Mouse (Mus musculus) midbrain, embryonic 12.5 days (tissue): ENCODE measurements around the gene Gm10134. TPM values are rescaled to one million over a fixed set of nuclear protein-coding genes. Genes with fewer than 3 reads are reported as not detected.
"Not testable (repeated sequence)": the region's sequence is repeated elsewhere in the genome, so short reads cannot be mapped to it uniquely, and the experiment has no call there.

ENCODE experiments used
- ATAC-seq: fragments of 200-750 bp; cut with Nextera tagmentation; 2 replicates; pipeline ENCODE4 v1.8.0; 2017; ENCODE audit warnings: low read depth, moderate TSS enrichment, moderate library complexity; ENCODE audit not compliant: low FRiP score
- H3K27ac ChIP-seq: fragments of 300-500 bp; sonication (generic); replicated peaks from 2 replicates; pipeline ENCODE4 v1.5.1; 2016; ENCODE audit warnings: mild to moderate bottlenecking
- H3K27me3 ChIP-seq: fragments of 300-500 bp; sonication (generic); 2 replicates; pipeline ENCODE4 v1.6.1; 2016; ENCODE audit warnings: mild to moderate bottlenecking
- H3K36me3 ChIP-seq: fragments of 300-500 bp; sonication (generic); 2 replicates; pipeline ENCODE4 v1.6.1; 2016
- H3K4me1 ChIP-seq: fragments of 300-500 bp; sonication (generic); 2 replicates; pipeline ENCODE4 v1.6.1; 2016
- H3K4me2 ChIP-seq: fragments of 300-500 bp; sonication (generic); replicated peaks from 2 replicates; pipeline ENCODE4 v1.6.1; 2016; ENCODE audit warnings: mild to moderate bottlenecking, moderate library complexity
- H3K4me3 ChIP-seq: fragments of 300-500 bp; sonication (generic); 2 replicates; pipeline ENCODE4 v1.5.1; 2016; ENCODE audit warnings: mild to moderate bottlenecking
- H3K9ac ChIP-seq: fragments of 300-500 bp; sonication (generic); replicated peaks from 2 replicates; pipeline ENCODE4 v1.6.1; 2016; ENCODE audit warnings: mild to moderate bottlenecking, moderate library complexity
- H3K9me3 ChIP-seq: fragments of 300-500 bp; sonication (generic); 2 replicates; pipeline ENCODE4 v1.6.1; 2016; ENCODE audit warnings: mild to moderate bottlenecking
- WGBS: fragments of 180-500 bp; shearing (Covaris S2); methylation state at CpG from one replicate; pipeline ENCODE4 v1.1.7; 2016; 5-methylcytosine and 5-hydroxymethylcytosine counted together
- polyA plus RNA-seq: library from polyadenylated mRNA; unstranded; fragments of >200 nt; fragmentation: Nextera tagmentation; extraction: Ambion mirVana; gene quantifications from 2 replicates; pipeline ENCODE4 v1.2.1, GENCODE M21; 2016

The Gm10134 gene
- polyA plus RNA-seq, 1 experiment from 2014 or later = 1.5 TPM

GRCm38 (mm10) chr2:28511600-28511999, 5.7 kb downstream of the Gm10134 start:
- H3K36me3 ChIP-seq, H3K27ac ChIP-seq, H3K4me3 ChIP-seq, H3K27me3 ChIP-seq, H3K4me2 ChIP-seq, H3K9ac ChIP-seq, H3K9me3 ChIP-seq, ATAC-seq: not testable (repeated sequence)
- peaks cover 28% of the 10 kb centered on the region for H3K4me1 ChIP-seq
- 55% methylated on average over 5 of the region's 5 CpGs for WGBS

- WGBS = 0% methylated on average over 46 of the region's 71 CpGs
- Histone ChIP-seq H3K4me2 (peak within 1 kb of the TSS; percentile 85), H3K27ac (peak within 1 kb of the TSS; percentile 88), H3K27me3 (peaks cover 9% of the 10 kb centered on the region; the same call in 1 of the 2 replicates), H3K4me1 (peaks cover 41% of the 10 kb centered on the region), H3K36me3 (peaks cover 10% of the 10 kb centered on the region; the same call in 1 of the 2 replicates), H3K4me3 (peak within 1 kb of the TSS; percentile 82), H3K9me3 (no peaks in the 10 kb centered on the region), H3K9ac (peak within 1 kb of the TSS; percentile 94)
- peak; percentile 70 for ATAC-seq
Observed at GRCm38 (mm10) chr2:28512798-28513401, 7.0 kb downstream of the Gm10134 start, which contains the start of gene Ralgds. Gene Ralgds, plus strand, starts transcription at chr2:28513125.

- ATAC-seq = peak; percentile 50
- H3K9ac ChIP-seq = peak overlapping the region; percentile 94
- H3K4me3 ChIP-seq = peak overlapping the region; percentile 82
- peak overlapping the region; percentile 85 for H3K4me2 ChIP-seq
- H3K27me3 ChIP-seq = peaks cover 9% of the 10 kb centered on the region; the same call in 1 of the 2 replicates
- H3K9me3 ChIP-seq = no peaks in the 10 kb centered on the region
- H3K36me3 ChIP-seq = peaks cover 10% of the 10 kb centered on the region; the same call in 1 of the 2 replicates
- WGBS = 5% methylated on average over 47 of the region's 47 CpGs
- H3K27ac ChIP-seq = peak overlapping the region; percentile 88
- H3K4me1 ChIP-seq = peaks cover 49% of the 10 kb centered on the region
Observed at GRCm38 (mm10) chr2:28513431-28514370, 7.8 kb downstream of the Gm10134 start.

DNA sequence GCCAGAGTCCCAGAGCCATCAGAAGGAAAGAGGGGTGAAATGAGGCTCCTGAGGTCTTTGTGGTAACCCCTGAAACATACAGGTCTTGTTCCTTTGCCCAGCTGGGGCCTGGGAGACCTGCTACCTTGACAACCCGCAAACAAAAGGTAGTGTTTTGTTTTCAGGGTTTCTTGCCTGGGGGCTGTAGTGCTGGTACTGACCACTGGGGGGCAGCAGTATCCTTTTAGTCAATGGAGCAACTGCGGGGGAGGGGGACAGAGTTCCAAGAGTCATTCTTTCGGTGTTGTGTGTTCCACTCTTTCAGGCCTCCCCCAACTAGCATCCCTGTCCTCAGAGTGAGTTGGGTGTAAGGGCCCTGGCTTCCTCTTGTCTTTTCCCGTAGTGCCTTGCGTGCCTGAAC, 8.6 kb downstream of the Gm10134 start:
- no peak for ATAC-seq
- Histone ChIP-seq H3K27ac (peak overlapping the region; percentile 88), H3K9ac (peak overlapping the region; percentile 94), H3K36me3 (peaks cover 10% of the 10 kb centered on the region; the same call in 1 of the 2 replicates), H3K9me3 (no peaks in the 10 kb centered on the region), H3K4me2 (peak overlapping the region; percentile 85), H3K4me1 (peaks cover 56% of the 10 kb centered on the region), H3K4me3 (peak overlapping the region; percentile 82), H3K27me3 (peaks cover 9% of the 10 kb centered on the region; the same call in 1 of the 2 replicates)
- whole genome bisulfite sequencing = 15% methylated on average over 5 of the region's 5 CpGs

DNA sequence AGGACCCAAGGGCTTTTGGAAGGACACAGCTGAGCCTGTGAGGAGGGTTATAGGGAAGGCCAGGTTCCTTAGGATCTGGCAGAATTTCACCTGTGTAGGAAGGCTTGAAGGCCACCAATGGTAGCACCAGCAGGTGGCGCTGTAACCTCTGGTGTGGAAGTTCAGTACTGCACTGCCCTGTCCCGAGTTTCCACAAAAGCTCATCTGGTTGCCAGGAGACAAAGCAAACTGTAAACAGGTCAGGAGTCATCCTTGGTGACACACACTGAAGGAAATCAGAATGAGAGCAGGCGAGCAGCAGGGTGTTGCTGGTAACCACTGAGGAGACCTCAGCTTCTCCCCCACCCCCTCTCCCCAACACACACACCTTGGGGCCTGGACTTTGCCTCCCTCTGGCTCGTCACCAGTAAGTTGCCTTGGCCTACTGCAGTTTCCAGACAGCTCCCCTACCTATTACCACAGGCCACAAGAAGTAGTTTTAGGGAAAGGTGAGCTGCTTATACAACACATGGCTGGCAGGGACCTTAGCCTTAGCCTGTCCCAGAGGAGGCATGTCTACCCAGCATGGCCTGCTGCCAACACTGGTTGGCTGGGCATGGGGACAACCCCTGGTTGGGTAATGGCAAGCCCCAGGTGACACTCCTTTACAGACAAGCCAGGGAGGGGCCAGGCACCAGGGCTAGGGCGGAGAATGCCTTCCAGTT, 11.5 kb downstream of the Gm10134 start:
- Histone ChIP-seq H3K4me1 (peaks cover 64% of the 10 kb centered on the region), H3K4me3 (no peak overlapping the region), H3K9ac (no peak overlapping the region), H3K27ac (0 out of 2 replicates have a peak overlapping the region, but pooled peaks have one; percentile 46), H3K9me3 (no peaks in the 10 kb centered on the region), H3K36me3 (peaks cover 10% of the 10 kb centered on the region; the same call in 1 of the 2 replicates), H3K27me3 (no peaks in the 10 kb centered on the region), H3K4me2 (no peak overlapping the region)
- 44% methylated on average over 5 of the region's 5 CpGs for WGBS
- ATAC-seq = no peak

GRCm38 (mm10) chr2:28518231-28518630, 12.3 kb downstream of the Gm10134 start:
- ATAC-seq = no peak

GRCm38 (mm10) chr2:28520581-28520980, 14.7 kb downstream of the Gm10134 start:
- Histone ChIP-seq H3K27ac (no peak overlapping the region), H3K4me3 (no peak overlapping the region), H3K9me3 (no peaks in the 10 kb centered on the region), H3K36me3 (peaks cover 10% of the 10 kb centered on the region; the same call in 1 of the 2 replicates), H3K27me3 (no peaks in the 10 kb centered on the region), H3K9ac (peak overlapping the region; percentile 11; the same call in 1 of the 2 replicates), H3K4me2 (no peak overlapping the region), H3K4me1 (peaks cover 68% of the 10 kb centered on the region)
- 67% methylated on average over 5 of the region's 5 CpGs for WGBS
- no peak for ATAC-seq

More at GRCm38 (mm10) chr2:28518231-28518630, 12.3 kb downstream of the Gm10134 start:
- H3K4me2 ChIP-seq = 0 out of 2 replicates have a peak overlapping the region, but pooled peaks have one; percentile 9
- WGBS = 20% methylated on average over 2 of the region's 2 CpGs
- no peak overlapping the region for H3K27ac ChIP-seq
- H3K9me3 ChIP-seq = no peaks in the 10 kb centered on the region
- H3K9ac ChIP-seq = no peak overlapping the region
- H3K4me3 ChIP-seq = no peak overlapping the region
- peaks cover 64% of the 10 kb centered on the region for H3K4me1 ChIP-seq
- H3K36me3 ChIP-seq = peaks cover 10% of the 10 kb centered on the region; the same call in 1 of the 2 replicates
- no peaks in the 10 kb centered on the region for H3K27me3 ChIP-seq

DNA sequence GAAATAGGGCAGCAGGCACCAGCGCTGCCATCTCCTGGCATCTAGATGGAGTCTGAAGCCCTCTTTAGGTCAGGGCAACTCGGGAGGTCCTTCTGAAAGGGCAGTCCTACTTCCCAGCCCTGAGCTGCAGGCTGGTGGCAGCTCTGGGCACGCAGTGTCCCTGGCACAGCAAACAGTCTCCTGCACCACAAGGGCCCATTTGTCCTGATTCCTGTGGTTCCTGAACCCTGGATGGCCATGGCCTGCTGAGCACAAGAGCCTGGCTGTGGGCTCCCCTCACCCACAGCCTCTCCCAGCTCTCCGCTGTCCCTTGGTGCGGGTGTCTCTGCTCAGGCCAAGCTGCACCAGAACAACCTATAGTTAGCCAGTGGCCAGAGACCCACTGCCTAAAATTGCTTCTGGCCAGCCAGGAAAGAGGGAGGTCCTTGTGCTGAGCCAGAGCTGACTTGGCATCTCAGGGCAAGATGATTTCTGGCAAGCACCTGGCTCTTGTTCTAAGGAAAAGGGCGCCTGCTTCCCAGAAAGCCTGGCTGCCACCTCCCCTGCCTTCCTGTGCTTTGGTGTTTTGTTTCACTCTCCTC, 15.8 kb downstream of the Gm10134 start:
- Histone ChIP-seq H3K27me3 (no peaks in the 10 kb centered on the region), H3K27ac (no peak overlapping the region), H3K36me3 (peaks cover under 1% of the 10 kb centered on the region; the same call in 1 of the 2 replicates), H3K9ac (no peak overlapping the region), H3K4me2 (no peak overlapping the region), H3K4me1 (peaks cover 68% of the 10 kb centered on the region), H3K9me3 (no peaks in the 10 kb centered on the region), H3K4me3 (no peak overlapping the region)
- ATAC-seq = no peak
- 85% methylated on average over 6 of the region's 6 CpGs for WGBS

DNA sequence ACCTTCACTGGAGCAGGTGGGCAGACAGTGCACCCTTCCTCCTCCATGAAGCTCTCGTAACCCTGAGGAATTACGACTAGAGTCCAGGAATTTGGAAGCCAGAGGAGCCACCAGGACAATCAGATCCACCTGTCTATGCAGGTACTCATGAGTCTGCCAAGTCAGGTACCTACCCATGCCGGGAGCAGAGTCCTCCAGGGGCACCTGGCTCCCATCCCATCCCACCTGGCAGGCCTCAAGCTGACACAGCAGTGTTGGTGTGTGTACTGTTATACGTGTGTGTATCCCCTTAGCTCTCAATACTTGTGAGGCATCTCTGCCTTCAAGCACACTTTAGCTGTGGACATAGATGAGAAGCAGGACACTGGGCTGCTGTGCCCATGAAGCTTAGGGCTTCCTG, 16.3 kb downstream of the Gm10134 start:
- H3K9ac ChIP-seq = no peak overlapping the region
- H3K4me3 ChIP-seq = no peak overlapping the region
- no peaks in the 10 kb centered on the region for H3K36me3 ChIP-seq
- ATAC-seq = no peak
- H3K27me3 ChIP-seq = no peaks in the 10 kb centered on the region
- H3K9me3 ChIP-seq = no peaks in the 10 kb centered on the region
- no peak overlapping the region for H3K4me2 ChIP-seq
- no peak overlapping the region for H3K27ac ChIP-seq
- H3K4me1 ChIP-seq = peaks cover 66% of the 10 kb centered on the region
- WGBS = 94% methylated on average over 4 of the region's 4 CpGs

GRCm38 (mm10) chr2:28523643-28524117, 17.8 kb downstream of the Gm10134 start:
- Histone ChIP-seq H3K9me3 (no peaks in the 10 kb centered on the region), H3K4me1 (peaks cover 63% of the 10 kb centered on the region), H3K27ac (peak overlapping the region; percentile 90), H3K36me3 (no peaks in the 10 kb centered on the region), H3K4me3 (no peak overlapping the region), H3K4me2 (no peak overlapping the region), H3K27me3 (no peaks in the 10 kb centered on the region), H3K9ac (no peak overlapping the region)
- peak; percentile 53 for ATAC-seq
- WGBS = 7% methylated on average over 5 of the region's 5 CpGs

DNA sequence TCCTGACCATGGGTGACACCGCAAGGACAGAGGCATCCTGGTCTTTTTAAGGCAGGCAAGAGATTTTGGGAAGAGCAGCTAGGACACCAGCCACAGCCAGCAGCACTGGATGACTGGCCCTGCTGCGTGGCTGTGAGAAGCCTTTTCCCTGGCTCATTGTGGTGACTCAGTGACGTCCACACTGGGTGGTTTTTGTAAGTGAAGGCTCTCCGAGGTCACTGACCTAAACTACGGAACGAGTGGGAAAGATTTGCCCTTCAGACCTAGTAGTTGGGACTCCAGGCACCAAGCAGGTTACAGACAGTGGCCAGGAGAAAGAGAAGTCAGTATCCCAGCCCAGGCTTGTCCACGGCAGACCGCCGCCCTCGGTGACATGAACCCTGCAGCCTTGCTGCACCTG, 18.5 kb downstream of the Gm10134 start:
- Histone ChIP-seq H3K4me3 (no peak overlapping the region), H3K9ac (peak overlapping the region; percentile 28; the same call in 1 of the 2 replicates), H3K9me3 (no peaks in the 10 kb centered on the region), H3K4me2 (no peak overlapping the region), H3K27ac (peak overlapping the region; percentile 90), H3K36me3 (no peaks in the 10 kb centered on the region), H3K27me3 (no peaks in the 10 kb centered on the region), H3K4me1 (peaks cover 63% of the 10 kb centered on the region)
- ATAC-seq = no peak
- 80% methylated on average over 10 of the region's 10 CpGs for WGBS
